Comparison of ENCODE assay signal across 8 mouse cellular contexts in genomic region chr15:80256656-80257601, GRCm38 (mm10). TPM values are rescaled to one million over a fixed set of nuclear protein-coding genes. Genes with fewer than 3 reads are reported as not detected.
DNase-seq lines count a peak whose midpoint lies in the region; ATAC-seq and TF ChIP-seq lines count a peak whose summit lies in the region.

No protein-coding gene starts in this region.

- peak overlapping the region; percentile 97 for H3K4me3 ChIP-seq in left cerebral cortex, adult 2 months
- H3K4me3 ChIP-seq in brown adipose tissue, adult 24 weeks (ENCODE audit: insufficient read depth, low read depth, low read length): peak overlapping the region; percentile 81
- peak overlapping the region; percentile 79 for H3K4me3 ChIP-seq in hindbrain, postnatal 0 days (ENCODE audit: low read length)
- peak overlapping the region; percentile 100 for H3K4me3 ChIP-seq in neural tube, embryonic 12.5 days

- H3K27me3 ChIP-seq in hindbrain, postnatal 0 days (ENCODE audit: insufficient read depth, low read length): no peaks in the 10 kb centered on the region
- no peaks in the 10 kb centered on the region for H3K27me3 ChIP-seq in neural tube, embryonic 12.5 days (replicated peaks)

- ATAC-seq in hindbrain, postnatal 0 days: no peak
- ATAC-seq in neural tube, embryonic 12.5 days (ENCODE audit: low FRiP score, low read depth): no peak
- no peak for ATAC-seq in megakaryocyte-erythroid progenitor cell, adult 5-6 weeks (replicated peaks; ENCODE audit: low FRiP score, low TSS enrichment, poor library complexity, severe bottlenecking)

- H3K27ac ChIP-seq in left cerebral cortex, adult 2 months: peak overlapping the region; percentile 100
- peak overlapping the region; percentile 78 for H3K27ac ChIP-seq in brown adipose tissue, adult 24 weeks (replicated peaks; ENCODE audit: low read depth, low read length)
- peak overlapping the region; percentile 98; the same call in 1 of the 2 replicates for H3K27ac ChIP-seq in hindbrain, postnatal 0 days
- peak overlapping the region; percentile 95 for H3K27ac ChIP-seq in neural tube, embryonic 12.5 days

- intact Hi-C loops in left cerebral cortex, adult 2 months (cut with DNase I): loop anchor here (5.0 kb wide), 1 partner anchor 540 kb away; no protein-coding TSS in a partner anchor
- intact Hi-C loops in left cerebral cortex, postnatal 4 days (cut with DNase I): no loop called here

- peak overlapping the region; percentile 98 for H3K9ac ChIP-seq in hindbrain, postnatal 0 days (replicated peaks; ENCODE audit: low read length)
- peak overlapping the region; percentile 100 for H3K9ac ChIP-seq in neural tube, embryonic 12.5 days

- 62% methylated on average over 12 of the region's 12 CpGs for WGBS in hindbrain, postnatal 0 days
- WGBS in neural tube, embryonic 12.5 days: 69% methylated on average over 12 of the region's 12 CpGs

- peaks cover 33% of the 10 kb centered on the region for H3K36me3 ChIP-seq in hindbrain, postnatal 0 days (ENCODE audit: insufficient read depth, low read length)
- peaks cover 43% of the 10 kb centered on the region for H3K36me3 ChIP-seq in neural tube, embryonic 12.5 days

- peak overlapping the region; percentile 99 for H3K4me2 ChIP-seq in hindbrain, postnatal 0 days (ENCODE audit: low read depth, low read length)
- H3K4me2 ChIP-seq in neural tube, embryonic 12.5 days (replicated peaks): peak overlapping the region; percentile 98

- DNase-seq in left cerebral cortex, adult 2 months (ENCODE audit: extremely low spot score in 1 of 2, low spot score in 2 of 2): no peak
- DNase-seq in left cerebral cortex, postnatal 4 days: no peak
- no peak for DNase-seq in hindbrain, postnatal 0 days (ENCODE audit: low spot score)
- no peak for DNase-seq in gastrocnemius, postnatal 10 days
- DNase-seq in cerebellum, postnatal 4 days (ENCODE audit: low spot score in 2 of 2): no peak

- no peak for TF ChIP-seq CTCF in left cerebral cortex, adult 2 months (IDR thresholded peaks at IDR 0.05)
- no peak; the same call in 1 of the 2 replicates for TF ChIP-seq CTCF in hindbrain, postnatal 0 days (IDR thresholded peaks at IDR 0.05; ENCODE audit: low read depth)

- no peaks in the 10 kb centered on the region for H3K9me3 ChIP-seq in hindbrain, postnatal 0 days (ENCODE audit: low read length)
- H3K9me3 ChIP-seq in neural tube, embryonic 12.5 days: no peaks in the 10 kb centered on the region

- H3K4me1 ChIP-seq in brown adipose tissue, adult 24 weeks (ENCODE audit: control insufficient read depth, insufficient read depth, insufficient read length, low read length): no peaks in the 10 kb centered on the region; the same call in 1 of the 2 replicates
- peaks cover 18% of the 10 kb centered on the region; the same call in 1 of the 2 replicates for H3K4me1 ChIP-seq in hindbrain, postnatal 0 days (ENCODE audit: insufficient read depth, low read length)
- peaks cover 33% of the 10 kb centered on the region for H3K4me1 ChIP-seq in neural tube, embryonic 12.5 days

RNA-seq across cellular contexts. Expression of gene Atf4, which starts 1.9 kb away (rescaled TPM):
- 100 to 1,000 TPM; 119 to 120 TPM for total RNA-seq in left cerebral cortex, adult 2 months (2021)
- total RNA-seq in left cerebral cortex, postnatal 4 days (2021): 100 to 1,000 TPM; 116 to 119 TPM
- polyA plus RNA-seq in brown adipose tissue, adult 24 weeks (2012; ENCODE audit: insufficient read depth, insufficient read length, missing spikeins): 111 and 147 TPM in 2 replicates
- total RNA-seq in hindbrain, postnatal 0 days (2014; rRNA removed): 140 and 157 TPM in 2 replicates
- 104 and 109 TPM in 2 replicates for polyA plus RNA-seq in hindbrain, postnatal 0 days (2015; fragmentation: Nextera tagmentation; extraction: Ambion mirVana)
- 111 and 123 TPM in 2 replicates for polyA plus RNA-seq in neural tube, embryonic 12.5 days (2016; fragmentation: Nextera tagmentation; extraction: Ambion mirVana)
- total RNA-seq in gastrocnemius, postnatal 10 days (2021): 100 to 1,000 TPM in 1 of 2 experiments, 10 to 100 TPM in 1; 94.7 to 131 TPM
- total RNA-seq in megakaryocyte-erythroid progenitor cell, adult 5-6 weeks (2014; fragmentation: Nextera tagmentation): 145 and 192 TPM in 2 replicates
- total RNA-seq in megakaryocyte-erythroid progenitor cell, adult 5-6 weeks (2017): 292 and 318 TPM in 2 replicates

RNA-seq across cellular contexts. Expression of gene Rps19bp1, which starts 7.2 kb away (rescaled TPM):
- total RNA-seq in left cerebral cortex, adult 2 months (2021): 10 to 100 TPM; 38.3 to 42.0 TPM
- 10 to 100 TPM; 45.1 to 50.3 TPM for total RNA-seq in left cerebral cortex, postnatal 4 days (2021)
- polyA plus RNA-seq in brown adipose tissue, adult 24 weeks (2012; ENCODE audit: insufficient read depth, insufficient read length, missing spikeins): 30.4 and 30.8 TPM in 2 replicates
- total RNA-seq in hindbrain, postnatal 0 days (2014; rRNA removed): 29.0 and 51.6 TPM in 2 replicates
- polyA plus RNA-seq in hindbrain, postnatal 0 days (2015; fragmentation: Nextera tagmentation; extraction: Ambion mirVana): 78.4 and 81.3 TPM in 2 replicates
- 63.9 and 65.0 TPM in 2 replicates for polyA plus RNA-seq in neural tube, embryonic 12.5 days (2016; fragmentation: Nextera tagmentation; extraction: Ambion mirVana)
- total RNA-seq in gastrocnemius, postnatal 10 days (2021): 10 to 100 TPM; 16.7 to 18.8 TPM
- total RNA-seq in megakaryocyte-erythroid progenitor cell, adult 5-6 weeks (2014; fragmentation: Nextera tagmentation): 51.6 and 54.4 TPM in 2 replicates
- 28.7 and 36.3 TPM in 2 replicates for total RNA-seq in megakaryocyte-erythroid progenitor cell, adult 5-6 weeks (2017)

RNA-seq across cellular contexts. Expression of gene AC140267.1, which starts 21.3 kb away (rescaled TPM):
- 10 to 100 TPM; 20.0 to 28.1 TPM for total RNA-seq in left cerebral cortex, adult 2 months (2021)
- 10 to 100 TPM; 21.1 to 22.2 TPM for total RNA-seq in left cerebral cortex, postnatal 4 days (2021)
- polyA plus RNA-seq in brown adipose tissue, adult 24 weeks (2012; ENCODE audit: insufficient read depth, insufficient read length, missing spikeins): not detected in 2 replicates
- total RNA-seq in hindbrain, postnatal 0 days (2014; rRNA removed): not detected in 2 replicates
- not detected in 2 replicates for polyA plus RNA-seq in hindbrain, postnatal 0 days (2015; fragmentation: Nextera tagmentation; extraction: Ambion mirVana)
- 9.5 TPM in 1 of 2 replicates, not detected in the other for polyA plus RNA-seq in neural tube, embryonic 12.5 days (2016; fragmentation: Nextera tagmentation; extraction: Ambion mirVana)
- 1 to 10 TPM in 1 of 2 experiments, not detected in 1; 7.5 TPM for total RNA-seq in gastrocnemius, postnatal 10 days (2021)
- 5.6 and 6.5 TPM in 2 replicates for total RNA-seq in megakaryocyte-erythroid progenitor cell, adult 5-6 weeks (2014; fragmentation: Nextera tagmentation)
- not detected in 2 replicates for total RNA-seq in megakaryocyte-erythroid progenitor cell, adult 5-6 weeks (2017)

RNA-seq across cellular contexts. Expression of gene Mief1, which starts 23.1 kb away (rescaled TPM):
- total RNA-seq in left cerebral cortex, adult 2 months (2021): 10 to 100 TPM; 32.3 to 33.9 TPM
- 10 to 100 TPM; 29.3 to 30.6 TPM for total RNA-seq in left cerebral cortex, postnatal 4 days (2021)
- 15.4 and 16.0 TPM in 2 replicates for polyA plus RNA-seq in brown adipose tissue, adult 24 weeks (2012; ENCODE audit: insufficient read depth, insufficient read length, missing spikeins)
- 46.3 and 51.1 TPM in 2 replicates for total RNA-seq in hindbrain, postnatal 0 days (2014; rRNA removed)
- polyA plus RNA-seq in hindbrain, postnatal 0 days (2015; fragmentation: Nextera tagmentation; extraction: Ambion mirVana): 20.3 and 22.0 TPM in 2 replicates
- 42.1 and 46.0 TPM in 2 replicates for polyA plus RNA-seq in neural tube, embryonic 12.5 days (2016; fragmentation: Nextera tagmentation; extraction: Ambion mirVana)
- total RNA-seq in gastrocnemius, postnatal 10 days (2021): 10 to 100 TPM; 22.8 to 27.2 TPM
- 29.0 and 36.7 TPM in 2 replicates for total RNA-seq in megakaryocyte-erythroid progenitor cell, adult 5-6 weeks (2014; fragmentation: Nextera tagmentation)
- total RNA-seq in megakaryocyte-erythroid progenitor cell, adult 5-6 weeks (2017): 21.2 and 25.8 TPM in 2 replicates

RNA-seq across cellular contexts. Expression of gene Cacna1i, which starts 30.1 kb away (rescaled TPM):
- 10 to 100 TPM; 72.7 to 75.9 TPM for total RNA-seq in left cerebral cortex, adult 2 months (2021)
- 10 to 100 TPM; 43.3 to 44.4 TPM for total RNA-seq in left cerebral cortex, postnatal 4 days (2021)
- not detected in 2 replicates for polyA plus RNA-seq in brown adipose tissue, adult 24 weeks (2012; ENCODE audit: insufficient read depth, insufficient read length, missing spikeins)
- total RNA-seq in hindbrain, postnatal 0 days (2014; rRNA removed): 10.8 and 14.0 TPM in 2 replicates
- 0.47 and 0.50 TPM in 2 replicates for polyA plus RNA-seq in hindbrain, postnatal 0 days (2015; fragmentation: Nextera tagmentation; extraction: Ambion mirVana)
- 0.11 and 0.25 TPM in 2 replicates for polyA plus RNA-seq in neural tube, embryonic 12.5 days (2016; fragmentation: Nextera tagmentation; extraction: Ambion mirVana)
- under 1 TPM; 0.07 to 0.12 TPM for total RNA-seq in gastrocnemius, postnatal 10 days (2021)
- not detected in 2 replicates for total RNA-seq in megakaryocyte-erythroid progenitor cell, adult 5-6 weeks (2014; fragmentation: Nextera tagmentation)
- total RNA-seq in megakaryocyte-erythroid progenitor cell, adult 5-6 weeks (2017): not detected in 2 replicates
